Mouse (Mus musculus): ENCODE measurements around the gene Asphd1. TPM values are rescaled to one million over a fixed set of nuclear protein-coding genes. Genes with fewer than 3 reads are reported as not detected.

Gene Asphd1
- polyA plus RNA-seq, 1 experiment, result 0.07 TPM

DNA sequence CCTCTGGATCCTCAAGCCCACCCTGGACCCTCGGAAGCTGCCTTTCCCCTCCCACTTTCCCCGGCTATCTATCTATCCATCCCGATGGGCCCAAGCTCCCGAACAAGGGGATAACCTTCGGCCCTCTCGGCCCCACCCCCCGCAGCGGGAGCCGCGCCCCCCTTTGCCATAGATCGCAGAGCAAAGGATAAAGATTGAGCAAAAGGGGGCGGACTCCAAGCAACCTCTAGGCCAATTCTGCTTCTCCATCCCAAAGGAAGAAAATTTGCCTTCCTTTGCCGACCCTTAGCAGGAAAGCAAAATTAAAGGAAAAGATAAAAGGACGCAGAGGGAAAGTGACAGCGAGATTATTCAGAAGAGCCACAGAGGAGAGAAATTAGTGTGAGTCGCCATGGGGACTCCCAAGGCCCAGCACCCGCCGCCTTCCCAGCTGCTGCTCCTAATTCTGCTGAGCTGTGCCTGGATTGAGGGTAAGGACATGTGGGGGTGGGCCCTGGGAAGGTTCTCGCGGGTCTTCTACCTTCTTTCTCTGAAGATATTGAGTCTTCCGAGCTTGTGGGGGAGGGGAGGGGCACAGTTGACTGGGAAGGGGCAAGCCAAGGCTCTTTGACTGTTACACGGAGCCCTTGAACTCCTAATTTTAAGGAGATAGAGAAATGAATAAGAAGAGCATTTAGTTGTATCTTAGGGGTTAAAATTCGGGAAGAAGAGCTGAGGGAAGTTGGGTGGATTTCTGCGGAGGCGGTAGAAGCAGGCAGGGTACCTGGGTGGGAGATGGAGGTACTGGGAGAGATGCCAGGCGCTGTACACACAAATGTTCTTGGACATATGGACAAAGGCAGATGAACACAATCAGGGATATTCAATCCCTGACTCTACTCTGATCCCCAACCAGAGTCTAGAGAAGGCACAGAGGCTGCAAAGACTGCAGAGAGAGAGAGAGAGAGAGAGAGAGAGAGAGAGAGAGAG lies 1.5 kb upstream of the Asphd1 start:
- Histone ChIP-seq H3K27me3 (ENCODE audit: control insufficient read depth, insufficient read depth, insufficient read length) (peaks cover 30% of the 10 kb centered on the region), H3K79me2 (ENCODE audit: control insufficient read depth, insufficient read depth) (no peaks in the 10 kb centered on the region), H3K79me3 (ENCODE audit: low read depth) (no peaks in the 10 kb centered on the region), H3ac (ENCODE audit: control insufficient read depth, insufficient read length, low read depth) (no peak overlapping the region), H3K36me3 (ENCODE audit: control insufficient read depth, insufficient read depth) (no peaks in the 10 kb centered on the region), H3K4me3 (ENCODE audit: insufficient read depth, poor library complexity, severe bottlenecking) (no peak overlapping the region)
- TF ChIP-seq MYOD1 (IDR thresholded peaks at IDR 0.05; ENCODE audit: control insufficient read depth, insufficient read length, low read depth) (no peak), FOSL1 (IDR thresholded peaks at IDR 0.05; ENCODE audit: insufficient read depth, low read length, poor library complexity, severe bottlenecking) (no peak), CTCF (IDR thresholded peaks at IDR 0.05; ENCODE audit: control insufficient read depth, insufficient read depth, insufficient read length) (no peak)

GRCm38 (mm10) chr7:126949793-126950646 lies 638 bp upstream of the Asphd1 start, which contains the start of gene Sez6l2:
TSS of gene Sez6l2 (plus strand) at chr7:126950563.
- Histone ChIP-seq H3K79me3 (ENCODE audit: low read depth) (no peaks in the 10 kb centered on the region), H3ac (ENCODE audit: control insufficient read depth, insufficient read length, low read depth) (peak within 1 kb of the TSS; percentile 49), H3K36me3 (ENCODE audit: control insufficient read depth, insufficient read depth) (peaks cover 3% of the 10 kb centered on the region), H3K4me3 (ENCODE audit: insufficient read depth, poor library complexity, severe bottlenecking) (no peak within 1 kb of the TSS), H3K79me2 (ENCODE audit: control insufficient read depth, insufficient read depth) (no peaks in the 10 kb centered on the region), H3K27me3 (ENCODE audit: control insufficient read depth, insufficient read depth, insufficient read length) (peaks cover 30% of the 10 kb centered on the region)
- TF ChIP-seq MAX (IDR thresholded peaks at IDR 0.05), result peak; percentile 68
- TF ChIP-seq MYOD1 (IDR thresholded peaks at IDR 0.05; ENCODE audit: control insufficient read depth, insufficient read length, low read depth), result no peak
- no peak for TF ChIP-seq FOSL1 (IDR thresholded peaks at IDR 0.05; ENCODE audit: insufficient read depth, low read length, poor library complexity, severe bottlenecking)
- no peak for TF ChIP-seq CTCF (IDR thresholded peaks at IDR 0.05; ENCODE audit: control insufficient read depth, insufficient read depth, insufficient read length)
- no peak for TF ChIP-seq CEBPB (IDR thresholded peaks at IDR 0.05; ENCODE audit: low read depth)

- Histone ChIP-seq H3ac (ENCODE audit: control insufficient read depth, insufficient read length, low read depth) (no peak overlapping the region), H3K4me3 (ENCODE audit: insufficient read depth, poor library complexity, severe bottlenecking) (no peak overlapping the region), H3K79me2 (ENCODE audit: control insufficient read depth, insufficient read depth) (no peaks in the 10 kb centered on the region), H3K79me3 (ENCODE audit: low read depth) (no peaks in the 10 kb centered on the region), H3K27me3 (ENCODE audit: control insufficient read depth, insufficient read depth, insufficient read length) (peaks cover 26% of the 10 kb centered on the region), H3K36me3 (ENCODE audit: control insufficient read depth, insufficient read depth) (peaks cover 5% of the 10 kb centered on the region)
- TF ChIP-seq MAX (IDR thresholded peaks at IDR 0.05), result no peak
- TF ChIP-seq CTCF (IDR thresholded peaks at IDR 0.05; ENCODE audit: control insufficient read depth, insufficient read depth, insufficient read length), result no peak
- TF ChIP-seq FOSL1 (IDR thresholded peaks at IDR 0.05; ENCODE audit: insufficient read depth, low read length, poor library complexity, severe bottlenecking), result no peak
- no peak for TF ChIP-seq MYOD1 (IDR thresholded peaks at IDR 0.05; ENCODE audit: control insufficient read depth, insufficient read length, low read depth)
- no peak for TF ChIP-seq USF1 (IDR thresholded peaks at IDR 0.05; ENCODE audit: low read depth)
- no peak for TF ChIP-seq MYOG (IDR thresholded peaks at IDR 0.05; ENCODE audit: control insufficient read depth, extremely low read depth, insufficient read length)
Measured at GRCm38 (mm10) chr7:126948626-126949025, 756 bp downstream of the Asphd1 start.

GRCm38 (mm10) chr7:126946530-126946929 lies 2.9 kb downstream of the Asphd1 start:
- H3K27me3 ChIP-seq (ENCODE audit: control insufficient read depth, insufficient read depth, insufficient read length), result peaks cover 10% of the 10 kb centered on the region
- peaks cover 5% of the 10 kb centered on the region for H3K36me3 ChIP-seq (ENCODE audit: control insufficient read depth, insufficient read depth)
- H3K4me3 ChIP-seq (ENCODE audit: insufficient read depth, poor library complexity, severe bottlenecking), result no peak overlapping the region
- TF ChIP-seq MYOG (IDR thresholded peaks at IDR 0.05; ENCODE audit: control insufficient read depth, extremely low read depth, insufficient read length), result no peak
- peak; percentile 56 for TF ChIP-seq CTCF (IDR thresholded peaks at IDR 0.05; ENCODE audit: control insufficient read depth, insufficient read depth, insufficient read length)
- TF ChIP-seq CEBPB (IDR thresholded peaks at IDR 0.05; ENCODE audit: low read depth), result no peak
- H3ac ChIP-seq (ENCODE audit: control insufficient read depth, insufficient read length, low read depth), result no peak overlapping the region
- H3K79me3 ChIP-seq (ENCODE audit: low read depth), result no peaks in the 10 kb centered on the region
- H3K79me2 ChIP-seq (ENCODE audit: control insufficient read depth, insufficient read depth), result no peaks in the 10 kb centered on the region

DNA sequence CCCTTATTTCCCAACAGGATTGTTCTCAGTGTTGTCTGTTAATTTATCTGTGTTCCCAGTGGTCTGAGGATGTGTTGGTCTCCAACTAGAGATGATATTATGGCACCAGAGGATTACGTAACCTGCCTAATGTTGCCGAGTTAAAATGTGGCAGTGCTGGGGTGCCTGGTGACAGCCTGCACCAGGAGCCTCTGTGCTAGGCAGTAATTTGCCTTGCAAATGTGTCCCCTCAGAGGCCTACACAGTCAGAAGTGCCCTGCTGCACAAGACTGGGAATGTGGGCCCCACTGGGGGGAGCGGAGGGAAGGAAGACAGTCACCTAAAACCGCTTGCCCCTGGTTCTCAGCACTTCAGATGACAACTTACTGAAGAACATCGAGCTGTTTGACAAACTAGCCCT lies 7.6 kb downstream of the Asphd1 start:
- no peaks in the 10 kb centered on the region for H3K79me2 ChIP-seq (ENCODE audit: control insufficient read depth, insufficient read depth)
- H3K36me3 ChIP-seq (ENCODE audit: control insufficient read depth, insufficient read depth), result peaks cover 9% of the 10 kb centered on the region
- H3K27me3 ChIP-seq (ENCODE audit: control insufficient read depth, insufficient read depth, insufficient read length), result no peaks in the 10 kb centered on the region
- no peak for TF ChIP-seq CTCF (IDR thresholded peaks at IDR 0.05; ENCODE audit: control insufficient read depth, insufficient read depth, insufficient read length)
- no peak for TF ChIP-seq MYOG (IDR thresholded peaks at IDR 0.05; ENCODE audit: control insufficient read depth, extremely low read depth, insufficient read length)
- TF ChIP-seq MYOD1 (IDR thresholded peaks at IDR 0.05; ENCODE audit: control insufficient read depth, insufficient read length, low read depth), result no peak
- TF ChIP-seq MAX (IDR thresholded peaks at IDR 0.05), result no peak
- TF ChIP-seq USF1 (IDR thresholded peaks at IDR 0.05; ENCODE audit: low read depth), result no peak
- TF ChIP-seq FOSL1 (IDR thresholded peaks at IDR 0.05; ENCODE audit: insufficient read depth, low read length, poor library complexity, severe bottlenecking), result no peak
- TF ChIP-seq CEBPB (IDR thresholded peaks at IDR 0.05; ENCODE audit: low read depth), result no peak
- H3ac ChIP-seq (ENCODE audit: control insufficient read depth, insufficient read length, low read depth), result no peak overlapping the region
- no peak overlapping the region for H3K4me3 ChIP-seq (ENCODE audit: insufficient read depth, poor library complexity, severe bottlenecking)
- no peaks in the 10 kb centered on the region for H3K79me3 ChIP-seq (ENCODE audit: low read depth)

Measured in C2C12 (cell line).